Mouse (Mus musculus): ENCODE data around the gene Olfm1.

GRCm38 (mm10) chr2:28246110-28246653 lies 53.4 kb downstream of the Olfm1 start:
- no peak for TF ChIP-seq CTCF (IDR thresholded peaks at IDR 0.05; ENCODE audit: insufficient read depth, low read depth, low read length)
- TF ChIP-seq POLR2A (IDR thresholded peaks at IDR 0.05; ENCODE audit: insufficient read depth, low read depth, low read length), result no peak
